Mouse (Mus musculus) small intestine, adult 2 months (tissue): ENCODE results near the gene Rfc2. TPM values are rescaled to one million over a fixed set of nuclear protein-coding genes. Genes with fewer than 3 reads are reported as not detected.

Source experiments
- H3K27ac ChIP-seq: fragments of 200-500 bp; 2 replicates; pipeline ENCODE4 v1.5.1; 2012; ENCODE audit warnings: low read depth, low read length, control low read depth, inconsistent platforms; ENCODE audit not compliant: insufficient read depth
- H3K27me3 ChIP-seq: fragments of 200-500 bp; 2 replicates; pipeline ENCODE4 v1.6.1; 2012; ENCODE audit warnings: mild to moderate bottlenecking, moderate library complexity, low read length, inconsistent platforms; ENCODE audit not compliant: control insufficient read depth, insufficient read depth
- H3K36me3 ChIP-seq: fragments of 200-500 bp; 2 replicates; pipeline ENCODE4 v1.6.1; 2012; ENCODE audit warnings: mild to moderate bottlenecking, low read length, control low read depth, inconsistent platforms; ENCODE audit not compliant: control insufficient read depth, insufficient read depth
- H3K4me1 ChIP-seq: fragments of 200-500 bp; 2 replicates; pipeline ENCODE4 v1.6.1; 2012; ENCODE audit warnings: low read length, inconsistent platforms, mixed read lengths; ENCODE audit not compliant: control insufficient read depth, insufficient read depth, insufficient read length
- H3K4me3 ChIP-seq: fragments of 200-500 bp; 2 replicates; pipeline ENCODE4 v1.5.1; 2012; ENCODE audit warnings: low read depth, mild to moderate bottlenecking, control low read depth, inconsistent platforms, low read length, moderate library complexity
- CTCF ChIP-seq: fragments of 200-500 bp; IDR thresholded peaks from 2 replicates; pipeline ENCODE4 v1.5.1; 2012; ENCODE audit warnings: low read depth, mild to moderate bottlenecking, control low read depth, inconsistent platforms, low read length, moderate library complexity, mixed read lengths; ENCODE audit not compliant: insufficient replicate concordance, insufficient read length; ENCODE audit errors: extremely low read depth
- POLR2A ChIP-seq: fragments of 200-500 bp; IDR thresholded peaks from 2 replicates; pipeline ENCODE4 v1.6.1; 2012; ENCODE audit warnings: low read depth, mild to moderate bottlenecking, control low read depth, inconsistent platforms, low read length, moderate library complexity
- WGBS: fragments of 180-500 bp; shearing (Covaris S2); methylation state at CpG from one replicate; pipeline ENCODE4 v1.1.7; 2018; 5-methylcytosine and 5-hydroxymethylcytosine counted together
- polyA plus RNA-seq: library from polyadenylated mRNA; depleted of rRNA; stranded (reverse); fragments of >200 nt; gene quantifications from 2 replicates; pipeline ENCODE4 v1.2.3, GENCODE M21; 2012

The Rfc2 gene
- polyA plus RNA-seq, 1 experiment = 35.4 TPM

GRCm38 (mm10) chr5:134617071-134617470, 35.9 kb downstream of the Rfc2 start:
- Histone ChIP-seq H3K36me3 (peaks cover 36% of the 10 kb centered on the region), H3K27ac (no peak overlapping the region), H3K4me3 (no peak overlapping the region), H3K27me3 (no peaks in the 10 kb centered on the region), H3K4me1 (no peaks in the 10 kb centered on the region)
- TF ChIP-seq CTCF (peak; percentile 84; the same call in 1 of the 2 replicates), POLR2A (no peak)
- 36% methylated on average over 3 of the region's 3 CpGs for WGBS

- Histone ChIP-seq H3K27me3 (no peaks in the 10 kb centered on the region), H3K27ac (no peak overlapping the region), H3K36me3 (peaks cover 68% of the 10 kb centered on the region), H3K4me1 (no peaks in the 10 kb centered on the region), H3K4me3 (no peak overlapping the region)
- 89% methylated on average over 9 of the region's 9 CpGs for WGBS
- TF ChIP-seq CTCF = no peak
- TF ChIP-seq POLR2A = no peak
Measured at GRCm38 (mm10) chr5:134620457-134620856, 39.3 kb downstream of the Rfc2 start.

GRCm38 (mm10) chr5:134621099-134621640, 40.0 kb downstream of the Rfc2 start:
- H3K4me3 ChIP-seq = no peak overlapping the region
- no peaks in the 10 kb centered on the region for H3K4me1 ChIP-seq
- H3K27me3 ChIP-seq = no peaks in the 10 kb centered on the region
- 84% methylated on average over 16 of the region's 16 CpGs for WGBS
- no peak overlapping the region for H3K27ac ChIP-seq
- peaks cover 75% of the 10 kb centered on the region for H3K36me3 ChIP-seq
- no peak for TF ChIP-seq POLR2A
- TF ChIP-seq CTCF = no peak

- Histone ChIP-seq H3K4me3 (no peak overlapping the region), H3K27ac (no peak overlapping the region), H3K4me1 (no peaks in the 10 kb centered on the region), H3K36me3 (peaks cover 83% of the 10 kb centered on the region), H3K27me3 (no peaks in the 10 kb centered on the region)
- no peak for TF ChIP-seq CTCF
- TF ChIP-seq POLR2A = no peak
- 78% methylated on average over 2 of the region's 2 CpGs for WGBS
Measured at GRCm38 (mm10) chr5:134622069-134622468, 40.9 kb downstream of the Rfc2 start.

- peaks cover 48% of the 10 kb centered on the region for H3K36me3 ChIP-seq
- H3K4me3 ChIP-seq = no peak overlapping the region
- H3K4me1 ChIP-seq = peaks cover 19% of the 10 kb centered on the region; the same call in 1 of the 2 replicates
- 19% methylated on average over 4 of the region's 4 CpGs for WGBS
- H3K27me3 ChIP-seq = no peaks in the 10 kb centered on the region
- H3K27ac ChIP-seq = peak overlapping the region; percentile 65; the same call in 1 of the 2 replicates
- TF ChIP-seq POLR2A = no peak
- no peak for TF ChIP-seq CTCF
Measured at GRCm38 (mm10) chr5:134629508-134629907, 48.3 kb downstream of the Rfc2 start.

GRCm38 (mm10) chr5:134630835-134631234, 49.7 kb downstream of the Rfc2 start:
- Histone ChIP-seq H3K4me3 (no peak overlapping the region), H3K27ac (peak overlapping the region; percentile 84), H3K27me3 (no peaks in the 10 kb centered on the region), H3K36me3 (peaks cover 41% of the 10 kb centered on the region), H3K4me1 (peaks cover 19% of the 10 kb centered on the region; the same call in 1 of the 2 replicates)
- TF ChIP-seq CTCF (no peak), POLR2A (no peak)

- WGBS = 46% methylated on average over 2 of the region's 2 CpGs
Measured at GRCm38 (mm10) chr5:134632841-134633240, 51.7 kb downstream of the Rfc2 start.

More at GRCm38 (mm10) chr5:134632841-134633240, 51.7 kb downstream of the Rfc2 start:
- no peaks in the 10 kb centered on the region for H3K27me3 ChIP-seq
- H3K36me3 ChIP-seq = peaks cover 28% of the 10 kb centered on the region
- no peak overlapping the region for H3K27ac ChIP-seq
- no peak overlapping the region for H3K4me3 ChIP-seq
- TF ChIP-seq CTCF (no peak), POLR2A (no peak)
- H3K4me1 ChIP-seq = peaks cover 22% of the 10 kb centered on the region; the same call in 1 of the 2 replicates
